Mouse (Mus musculus) MEL (cell line): Measurements from ENCODE around the gene Ccdc38. TPM values are rescaled to one million over a fixed set of nuclear protein-coding genes. Genes with fewer than 3 reads are reported as not detected.

Source experiments
- DNase-seq: peaks from one replicate; pipeline ENCODE4 v3.0.0; 2011; ENCODE audit warnings: low read depth, low spot score
- H3K27ac ChIP-seq: 2 replicates; pipeline ENCODE4 v1.5.1; 2012; ENCODE audit warnings: low read depth, mild to moderate bottlenecking, control low read depth, low read length, moderate library complexity; ENCODE audit not compliant: control insufficient read depth
- H3K27me3 ChIP-seq, 2 experiments: fragments of 150-350 bp in 1 of 2; sonication (generic) in 1 of 2; 2 replicates each; pipeline ENCODE4 v1.6.1; 2012; ENCODE audit warnings: low read length in 2 of 2, mild to moderate bottlenecking in 2 of 2, improper control_type of control experiment in 1 of 2, moderate library complexity in 1 of 2; ENCODE audit not compliant: insufficient read depth in 2 of 2, control insufficient read depth in 1 of 2
- H3K36me3 ChIP-seq, 2 experiments: 2 replicates each; pipeline ENCODE4 v1.6.1; 2012 to 2014; ENCODE audit warnings: low read length in 2 of 2, improper control_type of control experiment in 1 of 2, inconsistent platforms in 1 of 2, mild to moderate bottlenecking in 1 of 2; ENCODE audit not compliant: insufficient read depth in 2 of 2, control insufficient read depth in 1 of 2
- H3K4me1 ChIP-seq, 2 experiments: fragments of 150-350 bp in 1 of 2; sonication (generic) in 1 of 2; 2 replicates each; pipeline ENCODE4 v1.6.1; 2012; ENCODE audit warnings: low read length in 2 of 2, improper control_type of control experiment in 1 of 2, mild to moderate bottlenecking in 1 of 2; ENCODE audit not compliant: insufficient read depth in 2 of 2, control insufficient read depth in 1 of 2
- H3K4me3 ChIP-seq, 2 experiments: fragments of 150-350 bp in 1 of 2; sonication (generic) in 1 of 2; 2 replicates each; pipeline ENCODE4 v1.5.1; 2012; ENCODE audit warnings: low read depth in 2 of 2, low read length in 2 of 2, mild to moderate bottlenecking in 2 of 2, moderate library complexity in 2 of 2, control low read depth in 1 of 2, improper control_type of control experiment in 1 of 2; ENCODE audit not compliant: control insufficient read depth in 1 of 2, insufficient read depth in 1 of 2
- H3K79me2 ChIP-seq: 2 replicates; pipeline ENCODE4 v1.6.1; 2012; ENCODE audit warnings: mild to moderate bottlenecking, low read length, moderate library complexity; ENCODE audit not compliant: control insufficient read depth, poor library complexity, insufficient read depth
- H3K9ac ChIP-seq: 2 replicates; pipeline ENCODE4 v1.6.1; 2012; ENCODE audit warnings: low read depth, mild to moderate bottlenecking, control low read depth, low read length, moderate library complexity; ENCODE audit not compliant: control insufficient read depth, poor library complexity, severe bottlenecking
- H3K9me3 ChIP-seq: fragments of 150-350 bp; sonication (generic); replicated peaks from 2 replicates; pipeline ENCODE4 v1.6.1; 2012; ENCODE audit warnings: mild to moderate bottlenecking, low read length, improper control_type of control experiment, moderate library complexity; ENCODE audit not compliant: insufficient read depth
- BHLHE40 ChIP-seq: IDR thresholded peaks from 2 replicates; pipeline ENCODE4 v1.6.1; 2012; ENCODE audit warnings: low read depth, mild to moderate bottlenecking, inconsistent platforms, low read length, improper control_type of control experiment, borderline replicate concordance
- CHD2 ChIP-seq: IDR thresholded peaks from 2 replicates; pipeline ENCODE4 v1.6.1; 2011; ENCODE audit warnings: low read length, improper control_type of control experiment
- CTCF ChIP-seq, 3 experiments: IDR thresholded peaks in 2 of 3; conservative IDR thresholded peaks in 1 of 3; 2 replicates each; pipeline ENCODE4 v1.5.1; 2011 to 2012; ENCODE audit warnings: low read length in 3 of 3, low read depth in 2 of 3, mild to moderate bottlenecking in 2 of 3, improper control_type of control experiment in 1 of 3, inconsistent platforms in 1 of 3, mixed read lengths in 1 of 3, moderate library complexity in 1 of 3; ENCODE audit not compliant: control insufficient read depth in 1 of 3, insufficient read depth in 1 of 3, poor library complexity in 1 of 3, severe bottlenecking in 1 of 3
- ELF1 ChIP-seq: IDR thresholded peaks from 2 replicates; pipeline ENCODE4 v1.6.1; 2014; ENCODE audit warnings: low read depth, mild to moderate bottlenecking, inconsistent platforms, low read length, improper control_type of control experiment, moderate library complexity
- EP300 ChIP-seq, 2 experiments: IDR thresholded peaks; 2 replicates each; pipeline ENCODE4 v1.6.1; 2011; ENCODE audit warnings: improper control_type of control experiment in 2 of 2, low read length in 2 of 2, low read depth in 1 of 2, mild to moderate bottlenecking in 1 of 2
- ETS1 ChIP-seq: IDR thresholded peaks from 2 replicates; pipeline ENCODE4 v1.6.1; 2012; ENCODE audit warnings: low read depth, mild to moderate bottlenecking, inconsistent platforms, low read length, improper control_type of control experiment, moderate library complexity
- HCFC1 ChIP-seq: IDR thresholded peaks from 2 replicates; pipeline ENCODE4 v1.6.1; 2012; ENCODE audit warnings: low read depth, mild to moderate bottlenecking, inconsistent platforms, low read length, improper control_type of control experiment, moderate library complexity
- JUND ChIP-seq: IDR thresholded peaks from 2 replicates; pipeline ENCODE4 v1.6.1; 2011; ENCODE audit warnings: low read depth, mild to moderate bottlenecking, improper control_type of control experiment, low read length
- KAT2A ChIP-seq: conservative IDR thresholded peaks from 2 replicates; pipeline ENCODE4 v1.6.1; 2012; ENCODE audit warnings: low read depth, low read length, improper control_type of control experiment, inconsistent platforms
- MAFK ChIP-seq: IDR thresholded peaks from 2 replicates; pipeline ENCODE4 v1.6.1; 2011; ENCODE audit warnings: low read depth, mild to moderate bottlenecking, low read length, improper control_type of control experiment, borderline replicate concordance
- MEF2A ChIP-seq: IDR thresholded peaks from 2 replicates; pipeline ENCODE4 v1.6.1; 2014; ENCODE audit warnings: low read depth, mild to moderate bottlenecking, inconsistent platforms, low read length, improper control_type of control experiment; ENCODE audit not compliant: poor library complexity, insufficient replicate concordance, severe bottlenecking; ENCODE audit errors: extremely low read depth
- MYC ChIP-seq: IDR thresholded peaks from 2 replicates; pipeline ENCODE4 v1.6.1; 2011; ENCODE audit warnings: low read depth, mild to moderate bottlenecking, low read length, improper control_type of control experiment, moderate library complexity
- NELFE ChIP-seq: IDR thresholded peaks from 2 replicates; pipeline ENCODE4 v1.6.1; 2011; ENCODE audit warnings: low read depth, low read length, improper control_type of control experiment
- NRF1 ChIP-seq: IDR thresholded peaks from 2 replicates; pipeline ENCODE4 v1.6.1; 2014; ENCODE audit warnings: low read depth, mild to moderate bottlenecking, inconsistent platforms, low read length, improper control_type of control experiment, moderate library complexity; ENCODE audit not compliant: poor library complexity, insufficient read depth, severe bottlenecking
- POLR2A ChIP-seq, 2 experiments: IDR thresholded peaks; 2 replicates each; pipeline ENCODE4 v1.6.1; 2011 to 2012; ENCODE audit warnings: low read length in 2 of 2, mild to moderate bottlenecking in 2 of 2, control low read depth in 1 of 2, improper control_type of control experiment in 1 of 2, low read depth in 1 of 2, moderate library complexity in 1 of 2; ENCODE audit not compliant: control insufficient read depth in 1 of 2, insufficient read depth in 1 of 2, poor library complexity in 1 of 2
- POLR2AphosphoS5 ChIP-seq: IDR thresholded peaks from 2 replicates; pipeline ENCODE4 v1.6.1; 2012; ENCODE audit warnings: low read depth, borderline replicate concordance, mild to moderate bottlenecking, inconsistent platforms, low read length, moderate library complexity, mixed read lengths
- RAD21 ChIP-seq: IDR thresholded peaks from 2 replicates; pipeline ENCODE4 v1.6.1; 2011; ENCODE audit warnings: mild to moderate bottlenecking, low read depth, low read length, improper control_type of control experiment
- RCOR1 ChIP-seq: IDR thresholded peaks from 2 replicates; pipeline ENCODE4 v1.6.1; 2012; ENCODE audit warnings: low read depth, mild to moderate bottlenecking, inconsistent platforms, low read length, improper control_type of control experiment
- SIN3A ChIP-seq: IDR thresholded peaks from 2 replicates; pipeline ENCODE4 v1.6.1; 2012; ENCODE audit warnings: low read length, improper control_type of control experiment, inconsistent platforms
- SMC3 ChIP-seq: IDR thresholded peaks from 2 replicates; pipeline ENCODE4 v1.6.1; 2011; ENCODE audit warnings: low read depth, low read length, improper control_type of control experiment
- TAL1 ChIP-seq: IDR thresholded peaks from 2 replicates; pipeline ENCODE4 v1.6.1; 2012; ENCODE audit warnings: mild to moderate bottlenecking, inconsistent platforms, low read length, moderate library complexity, mixed read lengths
- TCF12 ChIP-seq: IDR thresholded peaks from 2 replicates; pipeline ENCODE4 v1.6.1; 2014; ENCODE audit warnings: low read depth, mild to moderate bottlenecking, inconsistent platforms, low read length, improper control_type of control experiment, moderate library complexity
- UBTF ChIP-seq: IDR thresholded peaks from 2 replicates; pipeline ENCODE4 v1.6.1; 2012; ENCODE audit warnings: low read depth, mild to moderate bottlenecking, inconsistent platforms, low read length, improper control_type of control experiment, moderate library complexity, borderline replicate concordance; ENCODE audit not compliant: insufficient read depth
- USF1 ChIP-seq: IDR thresholded peaks from 2 replicates; pipeline ENCODE4 v1.6.1; 2014; ENCODE audit warnings: low read depth, mild to moderate bottlenecking, inconsistent platforms, low read length, improper control_type of control experiment, moderate library complexity
- ZKSCAN1 ChIP-seq: IDR thresholded peaks from 2 replicates; pipeline ENCODE4 v1.6.1; 2012; ENCODE audit warnings: low read depth, mild to moderate bottlenecking, inconsistent platforms, low read length, improper control_type of control experiment, moderate library complexity
- ZMIZ1 ChIP-seq: IDR thresholded peaks from 2 replicates; pipeline ENCODE4 v1.6.1; 2012; ENCODE audit warnings: low read depth, mild to moderate bottlenecking, inconsistent platforms, low read length, improper control_type of control experiment, moderate library complexity
- ZNF384 ChIP-seq: IDR thresholded peaks from 2 replicates; pipeline ENCODE4 v1.6.1; 2012; ENCODE audit warnings: low read depth, mild to moderate bottlenecking, inconsistent platforms, low read length, improper control_type of control experiment
- polyA plus RNA-seq, 2 experiments: library from polyadenylated mRNA; stranded (reverse) in 1 of 2; unstranded in 1 of 2; fragments of >175 nt in 1 of 2; fragments of >200 nt in 1 of 2; gene quantifications; 2 replicates each; pipeline versions ENCODE4 v1.2.1 to v1.2.4; 2012; ENCODE audit warnings: low replicate concordance in 2 of 2, low read depth in 1 of 2; ENCODE audit not compliant: insufficient read length in 2 of 2, insufficient read depth in 1 of 2, missing spikeins in 1 of 2
- total RNA-seq: library from RNA; depleted of rRNA; stranded (reverse); fragments of 300-350 nt; gene quantifications from 2 replicates; pipeline ENCODE4 v1.2.3, GENCODE M21; 2012

Gene Ccdc38
- total and polyA plus RNA-seq, 3 experiments, result 0.22 TPM; not detected in 2

DNA sequence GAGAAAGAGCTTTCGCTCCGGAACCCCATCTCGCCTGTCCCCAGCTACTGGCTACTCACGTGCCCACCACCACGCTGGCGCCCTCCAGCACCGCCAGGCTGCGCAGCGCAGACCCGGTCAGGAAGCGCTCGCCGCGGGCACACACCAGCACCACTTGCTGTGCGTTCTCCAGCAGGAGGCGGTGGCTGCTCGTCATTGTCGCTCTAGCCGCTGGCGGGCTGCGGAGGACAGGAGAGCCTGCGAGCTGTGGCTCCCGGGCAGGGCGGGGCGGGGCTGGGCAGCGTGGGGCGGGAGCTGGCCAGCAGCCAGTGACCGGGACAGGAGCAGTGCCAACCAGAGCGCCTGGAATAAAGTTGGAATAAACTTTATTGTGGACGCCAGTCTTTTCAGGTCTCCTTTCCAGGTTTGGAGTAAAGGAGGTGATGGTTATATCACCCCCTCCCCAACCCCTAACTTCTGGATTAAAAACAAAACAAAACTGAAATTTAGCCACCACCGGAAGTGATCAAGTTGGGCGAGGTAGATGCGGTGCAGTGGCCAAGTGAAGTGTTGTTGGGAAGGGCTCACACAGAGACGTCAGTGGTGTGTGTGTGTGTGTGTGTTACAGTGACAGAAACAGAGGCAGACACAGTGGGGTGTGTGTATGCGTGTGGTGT lies 529 bp upstream of the Ccdc38 start, which contains the start of gene Amdhd1:
Gene Amdhd1, minus strand, starts transcription at position 259 of the 656 bp plus-strand sequence.
- TF ChIP-seq TCF12 (no peak), USF1 (0 out of 2 replicates have a peak, but pooled peaks have one; percentile 26), NRF1 (peak; percentile 54), BHLHE40 (peak; percentile 80; the same call in 1 of the 2 replicates), JUND (no peak), ELF1 (peak; percentile 5; the same call in 1 of the 2 replicates), UBTF (0 out of 2 replicates have a peak, but pooled peaks have one; percentile 67), MAFK (no peak), MYC (no peak), SMC3 (peak; percentile 33), CTCF (IDR thresholded peaks at IDR 0.05 in 2 of 3, conservative IDR thresholded peaks at IDR 0.05 in 1 of 3; ENCODE audit: control insufficient read depth in 1 of 3, insufficient read depth in 1 of 3, low read depth in 2 of 3, low read length in 3 of 3, poor library complexity in 1 of 3, severe bottlenecking in 1 of 3) (peak; percentile 29 to 71 (median 67); a peak in 5 of 6 replicates), RCOR1 (no peak), RAD21 (peak; percentile 26), SIN3A (peak; percentile 69)
- Histone ChIP-seq H3K4me3 (peak within 1 kb of the TSS; percentile 71 to 86), H3K36me3 (peaks cover 0 to 4% of the 10 kb centered on the region in 2 experiments; a peak in 2 of 4 replicates), H3K79me2 (no peaks in the 10 kb centered on the region), H3K27ac (0 out of 2 replicates have a peak within 1 kb of the TSS, but pooled peaks have one; percentile 4), H3K27me3 (peaks cover 10 to 17% of the 10 kb centered on the region in 2 experiments), H3K9me3 (no peaks in the 10 kb centered on the region), H3K9ac (peak within 1 kb of the TSS; percentile 43), H3K4me1 (peaks cover 0 to 6% of the 10 kb centered on the region in 2 experiments; a peak in 3 of 4 replicates)
- peak; percentile 88 for DNase-seq

DNA sequence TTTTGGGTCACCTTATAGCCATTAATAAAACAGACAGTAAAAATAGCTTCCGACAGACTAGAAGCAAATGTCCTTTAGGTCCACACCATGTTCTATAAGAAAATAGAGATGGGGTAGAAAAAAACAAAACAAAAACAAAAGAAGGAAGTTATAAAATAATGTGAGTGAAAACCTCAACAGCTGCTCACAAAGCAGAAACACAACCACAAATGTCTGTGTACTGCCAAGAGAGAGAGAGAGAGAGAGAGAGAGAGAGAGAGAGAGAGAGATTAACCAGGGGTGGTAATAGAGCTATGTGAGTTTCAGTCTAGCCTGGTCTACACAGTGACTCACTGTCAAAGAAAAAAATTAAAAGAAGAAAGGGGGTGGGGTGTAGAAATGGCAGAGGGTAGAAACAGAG lies 1.2 kb downstream of the Ccdc38 start:
- Histone ChIP-seq H3K4me1 (peaks cover 0 to 6% of the 10 kb centered on the region in 2 experiments; a peak in 3 of 4 replicates), H3K4me3 (no peak overlapping the region), H3K9ac (no peak overlapping the region), H3K36me3 (peaks cover 0 to 4% of the 10 kb centered on the region in 2 experiments; a peak in 2 of 4 replicates), H3K79me2 (no peaks in the 10 kb centered on the region), H3K9me3 (no peaks in the 10 kb centered on the region), H3K27me3 (peaks cover 5 to 13% of the 10 kb centered on the region in 2 experiments), H3K27ac (peak overlapping the region; percentile 13; the same call in 1 of the 2 replicates)
- peak; percentile 60 for DNase-seq
- no peak for TF ChIP-seq MAFK
- no peak for TF ChIP-seq HCFC1
- no peak for TF ChIP-seq POLR2A (IDR thresholded peaks at IDR 0.05; ENCODE audit: control insufficient read depth in 1 of 2, insufficient read depth in 1 of 2, low read depth in 1 of 2, low read length in 2 of 2, poor library complexity in 1 of 2)
- peak; percentile 99 for TF ChIP-seq JUND
- TF ChIP-seq RCOR1, result peak; percentile 47; the same call in 1 of the 2 replicates
- TF ChIP-seq MEF2A, result no peak
- no peak for TF ChIP-seq POLR2AphosphoS5
- TF ChIP-seq SIN3A, result peak; percentile 62; the same call in 1 of the 2 replicates
- TF ChIP-seq NELFE, result no peak
- no peak for TF ChIP-seq ZMIZ1
- no peak for TF ChIP-seq RAD21
- TF ChIP-seq UBTF, result no peak
- TF ChIP-seq EP300 (IDR thresholded peaks at IDR 0.05; ENCODE audit: low read depth in 1 of 2, low read length in 2 of 2), result peak in 1 of 2 experiments; percentile 55; a peak in 2 of 4 replicates
- TF ChIP-seq CHD2, result no peak
- TF ChIP-seq NRF1, result no peak
- TF ChIP-seq KAT2A, result no peak
- peak; percentile 75 for TF ChIP-seq ZNF384
- peak; percentile 28; the same call in 1 of the 2 replicates for TF ChIP-seq TCF12
- no peak for TF ChIP-seq USF1
- no peak for TF ChIP-seq MYC
- TF ChIP-seq ZKSCAN1, result no peak
- peak; percentile 86 for TF ChIP-seq ETS1
- TF ChIP-seq TAL1, result no peak
